9 mouse cellular contexts compared by ENCODE assay signal in the genomic region with DNA sequence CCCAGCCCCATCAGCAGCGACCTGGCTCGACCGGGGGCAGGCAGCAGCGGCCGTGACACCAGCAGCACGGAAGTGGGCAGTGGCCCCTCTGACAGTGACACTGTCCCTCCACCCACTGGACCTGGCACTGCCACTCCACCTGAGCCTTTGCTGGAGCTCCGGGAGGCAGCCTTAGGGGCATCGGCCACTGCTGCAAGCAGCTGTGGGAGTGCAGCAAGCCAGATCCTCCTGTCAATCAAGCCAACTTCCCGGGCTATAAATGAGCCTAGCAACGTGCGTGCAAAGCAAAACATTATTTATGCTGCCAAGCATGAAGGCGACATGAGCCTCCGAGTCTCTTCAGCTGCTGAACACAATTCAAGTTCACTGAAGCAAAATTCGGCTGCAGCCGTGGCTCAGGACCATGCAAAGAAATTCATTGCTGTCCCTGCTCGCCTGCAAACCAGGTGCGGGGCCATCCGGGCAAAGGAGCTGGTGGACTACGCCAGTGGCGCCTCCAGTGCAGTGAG. TPM values are rescaled to one million over a fixed set of nuclear protein-coding genes. Genes with fewer than 3 reads are reported as not detected.
DNase-seq lines count a peak whose midpoint lies in the region; ATAC-seq lines count a peak whose summit lies in the region.
"Had no signal": no experiment of that assay in that cellular context is flagged by ENCODE, and none has a peak within 500 bp of the region (broad histone marks: within the 10 kb centered on the region; RNA-seq: fewer than 3 reads in every experiment).

No protein-coding gene starts in this region.

- H3K9me3 ChIP-seq in neural tube, embryonic 12.5 days, result no peaks in the 10 kb centered on the region
- no peaks in the 10 kb centered on the region for H3K9me3 ChIP-seq in neural tube, embryonic 15.5 days (replicated peaks)

- intact Hi-C loops in gastrocnemius, postnatal 36 days (cut with DNase I), result loop anchor here (5.0 kb wide), 2 partner anchors 74 to 199 kb away; a partner anchor contains a TSS

- H3K36me3 ChIP-seq in neural tube, embryonic 12.5 days, result no peaks in the 10 kb centered on the region
- H3K36me3 ChIP-seq in neural tube, embryonic 15.5 days, result no peaks in the 10 kb centered on the region

- no peak overlapping the region for H3K4me2 ChIP-seq in neural tube, embryonic 12.5 days (replicated peaks)
- H3K4me2 ChIP-seq in neural tube, embryonic 15.5 days, result no peak overlapping the region

- no peaks in the 10 kb centered on the region for H3K27me3 ChIP-seq in neural tube, embryonic 12.5 days (replicated peaks)
- H3K27me3 ChIP-seq in neural tube, embryonic 15.5 days (replicated peaks), result no peaks in the 10 kb centered on the region

- peak; percentile 34 to 51 for DNase-seq in gastrocnemius, postnatal 36 days
- DNase-seq in kidney, postnatal 4 days, result peak; percentile 45 to 64
- peak; percentile 26 for DNase-seq in right cerebral cortex, postnatal 25 days
- no peak for DNase-seq in thymus, postnatal 0 days (ENCODE audit: low spot score)
- no peak for DNase-seq in adrenal gland, adult (ENCODE audit: inconsistent age in 2 of 2, low spot score in 1 of 2)
- no peak for DNase-seq in cerebellum, postnatal 36 days

- H3K4me1 ChIP-seq in neural tube, embryonic 12.5 days, result peaks cover 20% of the 10 kb centered on the region
- H3K4me1 ChIP-seq in neural tube, embryonic 15.5 days, result peaks cover 19% of the 10 kb centered on the region

- no peak overlapping the region for H3K9ac ChIP-seq in neural tube, embryonic 12.5 days
- H3K9ac ChIP-seq in neural tube, embryonic 15.5 days (replicated peaks), result no peak overlapping the region
- H3K9ac ChIP-seq: liver, embryonic 14.5 days had no signal

- ATAC-seq in neural tube, embryonic 12.5 days (ENCODE audit: low FRiP score, low read depth), result peak; percentile 30
- ATAC-seq in neural tube, embryonic 15.5 days (ENCODE audit: low FRiP score), result no peak

- no peak overlapping the region for H3K4me3 ChIP-seq in neural tube, embryonic 12.5 days
- no peak overlapping the region for H3K4me3 ChIP-seq in neural tube, embryonic 15.5 days (replicated peaks)

- WGBS in neural tube, embryonic 12.5 days, result 61% methylated on average over 20 of the region's 20 CpGs
- 54% methylated on average over 20 of the region's 20 CpGs for WGBS in neural tube, embryonic 15.5 days

- H3K27ac ChIP-seq in neural tube, embryonic 12.5 days, result no peak overlapping the region
- H3K27ac ChIP-seq in neural tube, embryonic 15.5 days (replicated peaks), result no peak overlapping the region
- H3K27ac ChIP-seq: liver, embryonic 14.5 days had no signal

RNA-seq across cellular contexts. Expression of a gene that starts 0.8 kb away (rescaled TPM):
- polyA plus RNA-seq in neural tube, embryonic 12.5 days (2016; fragmentation: Nextera tagmentation; extraction: Ambion mirVana), result not detected in 2 replicates
- polyA plus RNA-seq in neural tube, embryonic 15.5 days (2015; fragmentation: Nextera tagmentation; extraction: Ambion mirVana), result 0.10 and 0.23 TPM in 2 replicates
- total RNA-seq in gastrocnemius, postnatal 36 days (2021), result 1 to 10 TPM; 1.3 to 1.9 TPM
- polyA plus RNA-seq in thymus, postnatal 0 days (2015; fragmentation: Nextera tagmentation; extraction: Ambion mirVana), result not detected in 2 replicates
- polyA plus RNA-seq: liver, embryonic 14.5 days had no signal

RNA-seq across cellular contexts. Expression of a gene that starts 1.6 kb away (rescaled TPM):
- 0.19 TPM in 2 replicates for polyA plus RNA-seq in neural tube, embryonic 12.5 days (2016; fragmentation: Nextera tagmentation; extraction: Ambion mirVana)
- 0.23 and 0.31 TPM in 2 replicates for polyA plus RNA-seq in neural tube, embryonic 15.5 days (2015; fragmentation: Nextera tagmentation; extraction: Ambion mirVana)
- total RNA-seq in gastrocnemius, postnatal 36 days (2021), result 100 to 1,000 TPM; 112 to 114 TPM
- polyA plus RNA-seq in thymus, postnatal 0 days (2015; fragmentation: Nextera tagmentation; extraction: Ambion mirVana), result 0.10 and 0.14 TPM in 2 replicates

Comparison
In these comparisons a context has a peak if more than half of its experiments do, and no peak if none do; other contexts are left out.
1. DNase-seq: peak in gastrocnemius, postnatal 36 days (2 of 2), kidney, postnatal 4 days (2 of 2) and right cerebral cortex, postnatal 25 days (single experiment); none in thymus, postnatal 0 days (single experiment), adrenal gland, adult (0 of 2) and cerebellum, postnatal 36 days (0 of 2).